22 mouse cellular contexts compared by ENCODE assay signal in genomic region chr16:26085160-26085559, GRCm38 (mm10). TPM values are rescaled to one million over a fixed set of nuclear protein-coding genes. Genes with fewer than 3 reads are reported as not detected.
A peak's percentile ranks its signal among the peaks of the same experiment; 100 is the strongest.
DNase-seq lines count a peak whose midpoint lies in the region; ATAC-seq lines count a peak whose summit lies in the region.
"Had no signal": no experiment of that assay in that cellular context is flagged by ENCODE, and none has a peak within 500 bp of the region (broad histone marks: within the 10 kb centered on the region; RNA-seq: fewer than 3 reads in every experiment).

No protein-coding gene starts in this region.

- H3K9ac ChIP-seq in heart, embryonic 14.5 days (ENCODE audit: low read length): no peak overlapping the region
- H3K9ac ChIP-seq in kidney, embryonic 16.5 days (replicated peaks; ENCODE audit: low read length): no peak overlapping the region
- H3K9ac ChIP-seq: embryonic facial prominence, embryonic 13.5 days; forebrain, embryonic 12.5 days; hindbrain, embryonic 12.5 days had no signal

- H3K9me3 ChIP-seq in heart, embryonic 10.5 days: no peaks in the 10 kb centered on the region
- no peaks in the 10 kb centered on the region for H3K9me3 ChIP-seq in heart, embryonic 14.5 days (ENCODE audit: control insufficient read depth, low read length)
- H3K9me3 ChIP-seq in kidney, embryonic 16.5 days (ENCODE audit: low read length): no peaks in the 10 kb centered on the region
- H3K9me3 ChIP-seq: embryonic facial prominence, embryonic 13.5 days; forebrain, embryonic 12.5 days; hindbrain, embryonic 12.5 days had no signal

- no peak overlapping the region for H3K4me3 ChIP-seq in heart, embryonic 10.5 days
- no peak overlapping the region for H3K4me3 ChIP-seq in heart, embryonic 14.5 days (ENCODE audit: control insufficient read depth in 1 of 2, insufficient read depth in 1 of 2, low read depth in 1 of 2, low read length in 2 of 2)
- H3K4me3 ChIP-seq in kidney, embryonic 16.5 days (ENCODE audit: low read length): no peak overlapping the region
- H3K4me3 ChIP-seq: embryonic facial prominence, embryonic 13.5 days; forebrain, embryonic 12.5 days; hindbrain, embryonic 12.5 days had no signal

- ATAC-seq in heart, embryonic 14.5 days (ENCODE audit: insufficient number of reproducible peaks, insufficient read depth, low FRiP score, low read depth): no peak
- ATAC-seq in kidney, embryonic 16.5 days (ENCODE audit: low FRiP score, low TSS enrichment): 0 out of 2 replicates have a peak, but pooled peaks have one; percentile 17
- ATAC-seq: CD4-positive, CD25-positive, alpha-beta regulatory T cell, adult 4 months; forebrain, embryonic 16.5 days; hindbrain, embryonic 16.5 days; inflammation-experienced regulatory T-cells, adult 6 months had no signal

- H3K36me3 ChIP-seq in heart, embryonic 10.5 days: no peaks in the 10 kb centered on the region
- H3K36me3 ChIP-seq in heart, embryonic 14.5 days (ENCODE audit: control insufficient read depth, insufficient read depth, low read length): no peaks in the 10 kb centered on the region
- no peaks in the 10 kb centered on the region for H3K36me3 ChIP-seq in kidney, embryonic 16.5 days (ENCODE audit: insufficient read depth, low read length)
- H3K36me3 ChIP-seq: embryonic facial prominence, embryonic 13.5 days; forebrain, embryonic 12.5 days; G1E; hindbrain, embryonic 12.5 days had no signal

- no peaks in the 10 kb centered on the region for H3K27me3 ChIP-seq in heart, embryonic 10.5 days (ENCODE audit: insufficient read depth, poor library complexity, severe bottlenecking)
- H3K27me3 ChIP-seq in heart, embryonic 14.5 days (ENCODE audit: control insufficient read depth, insufficient read depth, low read length): no peaks in the 10 kb centered on the region
- H3K27me3 ChIP-seq in kidney, embryonic 16.5 days (ENCODE audit: insufficient read depth, low read length): no peaks in the 10 kb centered on the region
- H3K27me3 ChIP-seq: embryonic facial prominence, embryonic 13.5 days; forebrain, embryonic 12.5 days; hindbrain, embryonic 12.5 days had no signal

- H3K4me2 ChIP-seq in heart, embryonic 14.5 days (ENCODE audit: low read length): no peak overlapping the region
- no peak overlapping the region for H3K4me2 ChIP-seq in kidney, embryonic 16.5 days (replicated peaks; ENCODE audit: low read depth, low read length)
- H3K4me2 ChIP-seq: embryonic facial prominence, embryonic 13.5 days; forebrain, embryonic 12.5 days; hindbrain, embryonic 12.5 days had no signal

- peak overlapping the region; percentile 79 for H3K27ac ChIP-seq in heart, embryonic 10.5 days
- H3K27ac ChIP-seq in heart, embryonic 14.5 days (replicated peaks in 1 of 2; ENCODE audit: control insufficient read depth in 1 of 2, insufficient read depth in 1 of 2, low read depth in 2 of 2, low read length in 2 of 2): peak overlapping the region; percentile 18 to 29; a peak in 2 of 4 replicates
- peak overlapping the region; percentile 65; the same call in 1 of the 2 replicates for H3K27ac ChIP-seq in kidney, embryonic 16.5 days (ENCODE audit: low read length)
- H3K27ac ChIP-seq: embryonic facial prominence, embryonic 13.5 days; forebrain, embryonic 12.5 days; hindbrain, embryonic 12.5 days had no signal

- WGBS in heart, embryonic 10.5 days: 40% methylated on average over 2 of the region's 2 CpGs
- 27% methylated on average over 2 of the region's 2 CpGs for WGBS in heart, embryonic 14.5 days
- WGBS in kidney, embryonic 16.5 days: 38% methylated on average over 2 of the region's 2 CpGs

- no peak for DNase-seq in heart, embryonic 10.5 days (ENCODE audit: low spot score)
- no peak for DNase-seq in heart, adult 11 months
- no peak for DNase-seq in heart, adult 18-20 months
- DNase-seq in kidney, adult 11 months: no peak
- peak; percentile 37 for DNase-seq in NIH3T3 (ENCODE audit: low read depth)
- DNase-seq: adrenal gland, postnatal 10 days; B cell, adult 2 months; cerebellum, adult 18-20 months; cerebellum, adult 9-11 months; cerebellum, postnatal 36 days; gastrocnemius, postnatal 10 days; heart, postnatal 36 days had no signal

- H3K4me1 ChIP-seq in heart, embryonic 10.5 days: peaks cover 35% of the 10 kb centered on the region
- H3K4me1 ChIP-seq in heart, embryonic 14.5 days (ENCODE audit: control insufficient read depth in 2 of 2, insufficient read depth in 2 of 2, low read length in 2 of 2): peaks cover 11 to 34% of the 10 kb centered on the region in 2 experiments
- H3K4me1 ChIP-seq in kidney, embryonic 16.5 days (ENCODE audit: insufficient read depth, low read length): peaks cover 28% of the 10 kb centered on the region
- H3K4me1 ChIP-seq: forebrain, embryonic 12.5 days; hindbrain, embryonic 12.5 days had no signal

RNA-seq across cellular contexts. Expression of gene P3h2, which starts 20.4 kb away (rescaled TPM):
- 12.8 and 15.2 TPM in 2 replicates for polyA plus RNA-seq in heart, embryonic 10.5 days (2016; fragmentation: Nextera tagmentation; extraction: Ambion mirVana)
- polyA plus RNA-seq in heart, embryonic 14.5 days (2014; fragmentation: Nextera tagmentation; extraction: Ambion mirVana): 9.5 and 9.8 TPM in 2 replicates
- total RNA-seq in heart, adult 18-20 months (2021): 1 to 10 TPM; 3.7 to 3.8 TPM
- 6.3 and 7.0 TPM in 2 replicates for polyA plus RNA-seq in kidney, embryonic 16.5 days (2015; fragmentation: Nextera tagmentation; extraction: Ambion mirVana)
- total RNA-seq: G1E had no signal
- polyA plus RNA-seq: CD4-positive, CD25-positive, alpha-beta regulatory T cell, adult 4 months; G1E had no signal

Comparison
In these comparisons a context has a peak if more than half of its experiments do, and no peak if none do; other contexts are left out.
1. H3K27ac ChIP-seq: peak in every context shown above with its lines; median percentile 79 in heart, embryonic 10.5 days; 65 in kidney, embryonic 16.5 days; 24 in heart, embryonic 14.5 days.